Mouse (Mus musculus): ENCODE data around the gene Ids. TPM values are rescaled to one million over a fixed set of nuclear protein-coding genes. Genes with fewer than 3 reads are reported as not detected.
"Not testable (repeated sequence)": the region's sequence is repeated elsewhere in the genome, so short reads cannot be mapped to it uniquely, and the experiment has no call there.

Ids gene
- total RNA-seq (2014; fragmentation: Nextera tagmentation) (10.6 and 16.9 TPM in 2 replicates), total RNA-seq (2017) (4.3 and 6.5 TPM in 2 replicates)

DNA sequence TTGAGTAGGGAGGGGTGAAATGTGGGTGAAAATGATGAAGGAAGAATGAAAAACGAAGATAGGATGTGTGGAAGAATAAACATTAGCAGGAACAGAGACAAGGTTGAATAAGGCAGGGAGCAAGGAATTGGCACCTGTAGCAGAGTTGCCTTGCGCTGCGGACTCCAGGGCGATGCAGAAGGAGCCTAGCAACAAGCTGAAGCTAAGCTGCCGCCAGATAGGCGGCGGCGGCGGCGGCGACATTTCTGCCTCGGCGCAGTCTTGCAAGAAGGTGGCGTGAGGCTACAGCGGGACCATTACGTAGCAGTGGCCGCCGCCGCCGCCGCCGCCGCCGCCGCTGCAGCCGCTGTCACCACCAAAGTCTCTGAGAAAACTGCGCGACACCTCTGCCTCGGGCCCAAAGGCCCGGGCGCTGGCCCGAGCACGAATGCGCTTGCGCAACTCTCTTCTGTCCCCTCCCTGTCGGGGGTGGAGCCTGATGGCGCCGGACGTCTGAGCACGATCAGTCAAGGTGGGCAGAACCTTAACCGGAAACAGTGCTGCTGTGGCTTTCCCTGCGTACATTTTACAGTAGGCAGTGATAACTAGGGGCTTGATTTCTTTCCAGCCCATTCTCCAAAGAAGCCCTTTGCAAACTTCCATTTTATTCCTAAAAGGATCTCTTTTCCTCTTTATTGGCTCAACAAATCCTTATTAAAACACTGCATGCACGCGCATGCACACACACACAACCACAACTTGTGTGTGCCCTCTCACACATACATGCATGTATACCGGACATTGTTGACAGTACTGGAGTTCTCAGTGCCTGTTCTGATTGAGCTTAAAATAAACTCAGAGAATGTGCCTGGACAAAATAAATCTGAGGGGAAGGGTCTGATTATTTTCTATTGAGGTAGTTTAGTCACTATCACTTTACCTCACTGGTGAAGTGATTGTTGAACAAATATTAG is at the start of gene Ids:
TSS of gene Ids (minus strand) at position 424 of the 953 bp plus-strand sequence.
- ATAC-seq (replicated peaks; ENCODE audit: low FRiP score, low TSS enrichment, poor library complexity, severe bottlenecking) = peak; percentile 99

DNA sequence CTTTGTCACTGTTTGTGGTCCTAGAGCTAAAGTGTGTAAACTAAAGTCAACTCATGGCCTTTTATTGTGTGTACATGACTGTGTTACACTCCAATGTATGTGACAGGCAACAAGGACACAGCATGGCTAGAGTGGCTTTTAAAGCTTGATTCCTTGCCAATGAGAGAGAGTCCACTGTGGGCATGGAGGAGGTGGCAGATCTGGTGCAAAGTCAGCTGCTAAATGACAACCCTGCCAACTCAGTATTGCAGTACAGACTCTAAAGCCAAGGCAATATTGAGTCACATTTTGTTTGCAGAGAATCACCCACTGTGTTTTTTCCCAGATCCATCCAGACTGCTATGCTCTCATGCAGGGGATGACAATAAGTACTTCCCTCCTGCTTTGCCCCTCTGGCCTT is 27.8 kb upstream of the Ids start:
- ATAC-seq (replicated peaks; ENCODE audit: low FRiP score, low TSS enrichment, poor library complexity, severe bottlenecking) = not testable (repeated sequence)

DNA sequence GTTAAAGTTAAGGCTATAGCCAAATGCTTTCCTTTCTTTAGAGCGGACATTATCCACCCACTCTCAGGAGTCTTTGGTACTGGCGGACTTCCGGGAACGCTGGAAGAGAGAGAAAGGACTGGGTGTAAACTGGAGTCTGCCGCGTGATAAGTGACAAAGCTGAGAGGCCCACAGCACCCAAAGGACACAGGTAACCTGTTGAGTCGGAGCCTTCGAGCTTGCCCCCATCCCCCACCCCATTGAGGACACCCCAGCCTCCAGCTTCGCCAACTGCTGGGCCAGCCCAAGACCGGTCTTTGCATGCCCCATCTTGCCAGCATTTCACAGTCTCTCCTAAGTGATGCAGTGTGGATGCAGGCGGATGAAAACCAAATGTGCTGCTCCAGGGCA is 21.1 kb upstream of the Ids start:
- ATAC-seq (replicated peaks; ENCODE audit: low FRiP score, low TSS enrichment, poor library complexity, severe bottlenecking) = peak; percentile 49

DNA sequence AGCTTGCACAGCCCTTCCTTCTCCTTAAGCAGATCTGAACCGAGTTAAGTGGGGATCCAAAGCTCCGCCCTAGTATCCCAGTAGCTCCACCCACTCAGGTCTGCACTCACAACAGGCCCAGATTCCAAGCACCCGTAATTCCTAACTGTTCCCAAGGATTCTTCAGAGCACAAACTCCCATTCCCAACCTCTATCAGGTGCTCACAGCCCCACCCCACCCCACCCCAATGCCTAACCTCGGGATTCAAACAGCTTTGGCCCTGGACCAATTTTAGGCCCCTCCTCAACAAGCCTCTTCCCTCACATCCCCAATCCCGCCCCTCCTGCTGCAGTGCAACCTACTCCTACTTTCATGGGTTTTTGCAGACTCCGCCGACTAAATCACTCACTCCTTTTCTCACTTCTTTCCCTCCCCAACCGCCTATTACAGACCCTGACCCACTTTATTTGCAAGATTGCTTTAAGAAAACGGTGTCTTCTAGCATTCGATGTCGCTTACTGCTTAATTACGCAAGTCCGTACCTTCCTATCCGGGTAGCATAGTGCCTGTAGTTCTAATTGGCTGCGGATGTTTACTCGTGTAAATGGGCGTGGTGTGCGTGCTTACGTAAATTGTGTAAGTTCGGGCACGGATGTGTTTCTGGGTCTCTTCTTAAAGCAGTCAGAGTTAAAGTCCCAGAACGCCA is 20.5 kb upstream of the Ids start, which contains the start of gene 1110012L19Rik:
TSS of gene 1110012L19Rik (plus strand) at position 602 of the 686 bp plus-strand sequence.
- ATAC-seq (replicated peaks; ENCODE audit: low FRiP score, low TSS enrichment, poor library complexity, severe bottlenecking) = peak; percentile 99

DNA sequence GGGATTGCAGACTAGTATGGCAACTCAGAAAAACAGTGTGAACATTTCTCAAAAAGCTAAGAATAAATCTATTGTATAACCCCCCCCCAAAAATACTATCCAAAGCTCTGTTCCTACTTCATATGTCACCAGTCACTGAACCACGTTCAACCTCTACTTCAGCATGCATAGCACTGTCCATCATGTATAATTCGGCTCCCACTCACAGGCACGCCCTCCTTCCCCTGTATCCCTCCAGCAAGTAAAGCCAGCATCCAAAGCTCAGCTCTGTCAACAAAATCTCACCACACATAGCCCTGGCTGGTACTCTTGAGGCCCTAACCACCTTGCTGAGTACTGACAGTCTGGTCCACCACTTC is 20.0 kb upstream of the Ids start:
- ATAC-seq (replicated peaks; ENCODE audit: low FRiP score, low TSS enrichment, poor library complexity, severe bottlenecking) = no peak

DNA sequence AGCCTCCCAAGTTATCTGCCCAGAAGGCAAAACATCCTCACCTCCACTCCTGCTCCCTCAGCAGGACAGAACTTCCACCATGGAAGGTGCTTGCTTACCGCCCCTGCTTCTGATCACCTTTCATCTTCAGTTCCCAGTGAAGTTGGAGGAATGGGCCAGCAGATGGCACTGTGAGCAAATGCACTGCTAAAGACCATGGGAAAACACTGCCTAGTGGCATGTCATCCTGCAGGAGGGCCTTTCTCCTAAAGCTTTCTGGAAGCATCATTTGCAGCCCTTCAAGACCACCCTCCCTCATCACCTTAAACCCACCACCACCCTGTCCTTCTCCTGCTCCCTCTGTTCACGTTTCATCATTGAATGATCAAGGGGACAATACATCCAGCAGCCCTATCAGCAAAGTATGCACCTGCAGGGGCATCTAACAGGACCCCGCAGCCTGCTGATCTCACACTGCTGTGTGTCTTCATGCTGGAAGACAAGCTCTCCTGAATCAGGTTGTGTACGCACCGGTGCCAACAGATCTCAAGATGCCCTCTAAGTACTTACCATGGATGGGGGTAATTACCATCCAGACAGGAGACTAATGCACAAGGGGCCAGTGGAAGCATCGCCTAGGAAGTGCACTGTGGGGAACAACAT is 9.7 kb upstream of the Ids start:
- ATAC-seq (replicated peaks; ENCODE audit: low FRiP score, low TSS enrichment, poor library complexity, severe bottlenecking) = peak; percentile 84

DNA sequence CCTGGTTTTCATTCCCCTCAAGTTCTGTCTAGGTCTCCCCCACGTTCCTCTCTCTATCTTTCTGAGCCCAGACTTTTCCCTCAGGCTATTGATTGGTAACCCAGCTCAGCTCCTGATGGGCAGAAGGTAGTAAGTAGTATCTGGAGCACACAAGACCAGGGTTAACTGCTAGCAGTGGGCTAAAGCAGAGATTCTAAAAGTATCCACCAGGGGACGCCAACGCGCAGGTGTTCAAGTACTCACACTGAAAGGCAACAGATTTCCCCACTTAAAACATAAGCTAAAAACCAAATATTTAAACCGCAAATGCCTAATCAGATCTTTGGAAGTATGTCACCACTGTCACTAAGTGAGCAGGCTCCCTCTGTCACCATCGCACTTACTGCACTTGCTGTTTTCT is 4.9 kb upstream of the Ids start:
- ATAC-seq (replicated peaks; ENCODE audit: low FRiP score, low TSS enrichment, poor library complexity, severe bottlenecking) = peak; percentile 64; the same call in 1 of the 2 replicates

DNA sequence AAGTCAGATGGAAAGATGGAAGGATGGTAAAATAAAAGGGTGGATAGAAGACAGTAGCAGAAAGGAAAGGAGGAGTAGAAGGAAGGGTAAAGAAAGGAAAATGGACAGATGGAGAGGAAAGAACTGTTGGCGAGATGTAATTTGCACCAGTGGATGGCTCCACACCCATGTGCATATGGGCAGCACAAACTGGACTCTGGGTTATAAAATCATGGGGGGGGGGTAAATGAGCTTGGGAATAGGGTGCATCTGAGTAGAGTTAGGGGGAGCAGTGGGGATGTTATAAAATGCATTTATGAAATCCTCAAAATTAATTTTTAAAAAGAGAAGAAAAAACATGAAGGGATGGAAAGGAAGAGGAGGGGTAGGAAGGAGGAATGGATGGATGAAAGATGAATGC is 682 bp downstream of the Ids start:
- ATAC-seq (replicated peaks; ENCODE audit: low FRiP score, low TSS enrichment, poor library complexity, severe bottlenecking) = no peak

DNA sequence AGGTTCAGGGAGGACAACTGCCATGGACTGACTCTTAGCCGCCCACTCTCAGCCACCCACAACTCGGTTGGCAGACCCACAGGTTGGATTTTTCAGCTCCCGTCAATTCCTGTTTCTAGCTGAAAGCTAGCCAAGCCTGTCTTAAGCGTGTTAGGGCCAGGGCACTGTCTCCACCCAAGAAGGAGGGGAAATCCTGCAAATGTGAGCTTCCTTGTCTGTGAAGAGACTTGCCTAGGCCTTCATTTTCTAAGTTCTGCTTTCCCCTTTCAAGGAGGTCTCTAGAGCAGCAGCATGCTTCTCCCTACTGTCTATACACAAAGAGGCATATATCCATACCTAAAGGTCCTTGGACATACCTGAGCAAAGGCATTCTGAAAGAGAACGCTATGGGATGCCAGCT is 1.4 kb downstream of the Ids start:
- no peak for ATAC-seq (replicated peaks; ENCODE audit: low FRiP score, low TSS enrichment, poor library complexity, severe bottlenecking)

DNA sequence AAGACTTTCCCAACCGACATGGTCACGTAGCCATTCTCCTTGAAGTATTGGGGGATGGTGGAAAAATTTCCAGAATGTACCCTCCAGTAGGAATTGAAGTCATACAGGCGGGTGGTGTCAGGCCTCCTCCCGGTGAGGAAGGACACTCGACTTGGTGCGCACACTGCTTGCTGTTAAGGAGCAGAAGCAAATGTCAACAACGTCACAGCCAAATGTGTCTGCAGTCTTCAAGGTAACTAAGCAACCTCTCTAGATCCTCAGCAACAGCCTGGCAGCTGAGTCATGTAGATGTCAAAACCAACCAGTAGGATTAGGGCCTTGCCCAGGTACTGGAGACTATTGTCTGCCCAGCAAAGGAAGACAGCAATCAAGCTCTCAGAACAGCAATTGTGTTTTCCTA is 1.9 kb downstream of the Ids start:
- no peak for ATAC-seq (replicated peaks; ENCODE audit: low FRiP score, low TSS enrichment, poor library complexity, severe bottlenecking)

DNA sequence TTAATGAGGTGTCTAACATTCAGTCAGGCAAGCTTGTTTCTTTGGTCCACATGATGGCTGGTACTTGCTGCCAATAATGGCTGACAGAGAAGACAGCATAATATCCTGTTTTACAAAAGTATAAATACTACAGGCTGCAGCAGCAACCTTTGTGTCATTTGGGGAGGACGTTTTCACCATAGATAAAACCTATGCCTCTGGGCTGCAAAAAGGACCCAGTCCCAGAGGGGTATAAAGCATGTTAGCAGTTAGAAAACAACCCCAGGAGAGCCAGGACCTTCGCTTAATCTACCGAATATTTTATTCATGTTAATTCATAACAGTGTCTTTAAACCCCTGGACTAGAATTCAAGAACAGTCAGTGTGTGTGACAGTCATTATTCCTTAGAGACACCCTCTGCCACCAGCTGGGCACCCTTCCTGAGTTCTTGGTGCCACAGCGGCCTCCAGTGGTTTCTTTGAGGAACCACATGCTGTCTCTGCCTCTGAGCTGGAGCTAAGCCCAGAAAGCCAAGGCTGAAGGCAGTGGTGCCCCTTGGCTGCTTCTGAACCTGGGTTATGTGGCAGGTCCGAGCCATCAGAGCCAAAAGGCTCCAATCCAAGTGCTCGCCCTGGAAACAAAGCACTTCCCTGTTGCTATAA is 34.6 kb downstream of the Ids start:
- ATAC-seq (replicated peaks; ENCODE audit: low FRiP score, low TSS enrichment, poor library complexity, severe bottlenecking) = peak; percentile 79

DNA sequence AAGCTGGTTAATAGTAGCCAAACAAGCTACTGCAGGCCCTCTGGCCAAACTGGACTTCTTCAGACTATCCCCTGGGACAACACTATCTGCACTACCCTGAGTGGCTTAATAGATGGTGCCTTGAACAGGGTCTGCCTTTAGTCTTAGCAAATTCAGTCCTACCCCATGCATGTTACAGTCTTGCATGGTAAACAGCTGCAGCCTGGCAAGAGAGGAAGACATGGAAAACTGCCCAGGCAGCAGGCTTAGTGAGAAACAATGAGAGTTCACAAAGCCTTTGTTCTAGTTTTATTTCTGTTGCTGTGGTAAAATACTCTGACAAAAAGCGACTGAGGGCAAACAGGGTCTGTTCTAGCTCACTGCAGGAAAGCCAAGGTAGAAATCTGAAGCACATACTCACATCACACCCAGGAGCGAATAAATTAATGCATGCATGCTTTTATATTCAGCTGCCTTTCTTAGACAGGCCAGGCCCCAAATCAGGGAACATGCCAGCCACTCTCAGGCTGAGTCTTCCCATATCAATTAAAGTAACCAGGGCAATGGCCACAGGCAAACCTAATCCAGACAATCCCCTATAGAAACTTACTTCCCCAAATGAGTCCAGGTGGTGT is 36.2 kb downstream of the Ids start:
- no peak for ATAC-seq (replicated peaks; ENCODE audit: low FRiP score, low TSS enrichment, poor library complexity, severe bottlenecking)

DNA sequence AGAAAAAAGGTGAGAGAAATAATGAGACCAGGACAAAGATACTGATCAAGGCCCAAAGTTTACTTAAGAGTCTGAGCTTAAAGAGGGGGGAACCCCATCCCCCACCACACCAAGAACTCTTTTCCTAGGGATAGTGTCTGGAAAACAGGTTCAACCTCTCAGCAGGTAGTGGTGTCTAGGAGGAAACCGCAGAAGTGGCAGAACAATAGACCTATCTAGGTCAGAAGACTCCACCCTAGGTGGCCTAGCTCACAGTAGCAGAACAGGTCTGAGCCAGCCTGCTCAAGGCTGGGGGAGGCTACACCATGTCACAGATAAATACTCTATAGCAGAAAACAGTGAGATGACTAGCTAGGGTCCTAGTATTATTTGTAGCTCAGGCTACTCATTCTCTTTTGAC is 37.2 kb downstream of the Ids start:
- ATAC-seq (replicated peaks; ENCODE audit: low FRiP score, low TSS enrichment, poor library complexity, severe bottlenecking) = no peak

DNA sequence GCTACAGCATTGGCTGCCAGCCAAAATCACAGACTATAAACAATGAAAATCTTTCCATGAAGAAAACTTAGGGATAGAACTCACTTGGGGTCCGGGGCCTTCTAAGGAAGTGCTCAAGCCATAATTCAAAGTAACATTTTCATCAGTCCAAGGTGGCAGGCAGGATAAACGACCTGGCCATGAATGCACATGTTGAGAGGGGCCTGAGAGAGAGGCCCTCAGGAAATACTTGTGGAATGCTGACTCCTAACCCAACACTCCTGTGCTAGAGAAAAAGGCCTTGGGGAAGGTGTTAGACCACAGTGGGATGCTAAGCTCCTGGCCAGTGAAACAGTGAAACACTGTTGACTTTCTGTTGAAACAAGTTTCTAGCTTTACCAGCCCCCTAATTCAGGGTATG is 45.6 kb downstream of the Ids start:
- no peak for ATAC-seq (replicated peaks; ENCODE audit: low FRiP score, low TSS enrichment, poor library complexity, severe bottlenecking)

DNA sequence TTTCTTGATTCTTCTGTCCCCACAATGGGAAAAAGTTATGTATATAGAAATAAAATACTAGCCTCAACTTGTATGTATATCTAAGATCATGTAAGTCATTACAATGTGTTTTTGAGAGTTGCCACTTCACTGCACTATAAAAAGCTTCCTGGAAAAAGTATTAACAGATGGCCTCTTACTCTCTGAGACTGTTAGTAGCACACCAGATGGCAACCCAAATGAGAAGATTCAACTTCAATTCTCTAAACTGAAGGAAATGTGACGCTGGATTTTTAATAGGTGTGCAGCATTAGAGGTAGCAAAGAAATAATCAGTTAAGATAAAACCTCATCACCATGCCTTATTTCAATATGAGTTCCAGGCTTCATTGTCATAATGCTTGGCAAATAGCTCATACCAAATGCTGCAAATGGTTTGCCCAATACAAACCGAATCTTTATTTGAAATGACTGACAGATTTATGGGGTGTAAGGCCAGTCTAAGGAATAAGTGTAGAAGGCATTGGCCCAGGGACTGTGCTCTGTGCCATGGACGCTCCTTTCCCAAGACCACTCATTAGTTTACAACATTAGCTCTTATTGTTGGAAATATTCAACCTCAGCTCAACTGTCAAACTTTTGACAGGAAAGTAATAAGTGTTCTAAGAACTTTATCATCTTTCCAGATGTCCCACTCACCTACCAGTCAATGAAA is 49.8 kb downstream of the Ids start:
- ATAC-seq (replicated peaks; ENCODE audit: low FRiP score, low TSS enrichment, poor library complexity, severe bottlenecking) = no peak

Measured in megakaryocyte-erythroid progenitor cell, adult 5-6 weeks (primary cell).